ENCODE assay signal across 13 mouse cellular contexts in the genomic region with DNA sequence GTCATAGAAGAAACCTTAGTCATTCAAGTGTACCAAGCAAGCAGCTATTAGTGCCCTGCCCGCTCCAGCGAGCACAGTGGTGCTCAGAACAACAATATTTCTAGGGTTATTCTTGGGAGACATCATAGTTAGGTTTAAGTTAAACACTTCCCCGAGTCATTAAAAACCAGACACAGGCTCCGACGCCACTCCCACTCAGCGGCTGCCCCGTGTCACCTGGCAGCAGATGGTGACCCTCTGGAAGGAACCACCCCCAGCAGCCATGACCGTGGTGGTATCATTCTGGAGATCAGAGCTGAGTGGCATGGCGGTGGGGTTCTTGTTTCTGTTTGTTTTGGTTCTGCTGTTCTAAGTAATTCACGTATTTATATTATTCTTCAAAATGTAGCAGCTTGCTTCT. TPM values are rescaled to one million over a fixed set of nuclear protein-coding genes. Genes with fewer than 3 reads are reported as not detected.
DNase-seq lines count a peak whose midpoint lies in the region; ATAC-seq lines count a peak whose summit lies in the region.
"Had no signal": no experiment of that assay in that cellular context is flagged by ENCODE, and none has a peak within 500 bp of the region (broad histone marks: within the 10 kb centered on the region; RNA-seq: fewer than 3 reads in every experiment).

No protein-coding gene starts in this region.

- H3K36me3 ChIP-seq in hindbrain, embryonic 10.5 days, result no peaks in the 10 kb centered on the region
- no peaks in the 10 kb centered on the region for H3K36me3 ChIP-seq in hindbrain, embryonic 14.5 days (replicated peaks; ENCODE audit: control insufficient read depth, insufficient read depth)
- H3K36me3 ChIP-seq in midbrain, embryonic 13.5 days, result no peaks in the 10 kb centered on the region
- H3K36me3 ChIP-seq in midbrain, embryonic 15.5 days (replicated peaks), result no peaks in the 10 kb centered on the region
- no peaks in the 10 kb centered on the region for H3K36me3 ChIP-seq in hindbrain, embryonic 12.5 days
- H3K36me3 ChIP-seq in limb, embryonic 15.5 days, result no peaks in the 10 kb centered on the region

- no peak overlapping the region for H3K9ac ChIP-seq in hindbrain, embryonic 14.5 days
- no peak overlapping the region for H3K9ac ChIP-seq in midbrain, embryonic 13.5 days (replicated peaks)
- H3K9ac ChIP-seq in midbrain, embryonic 15.5 days, result no peak overlapping the region
- H3K9ac ChIP-seq in hindbrain, embryonic 12.5 days, result no peak overlapping the region
- H3K9ac ChIP-seq in limb, embryonic 15.5 days, result no peak overlapping the region

- H3K4me2 ChIP-seq in hindbrain, embryonic 14.5 days (replicated peaks), result no peak overlapping the region
- no peak overlapping the region for H3K4me2 ChIP-seq in midbrain, embryonic 13.5 days (replicated peaks)
- no peak overlapping the region for H3K4me2 ChIP-seq in midbrain, embryonic 15.5 days
- H3K4me2 ChIP-seq in hindbrain, embryonic 12.5 days (replicated peaks), result peak overlapping the region; percentile 15; the same call in 1 of the 2 replicates
- no peak overlapping the region for H3K4me2 ChIP-seq in limb, embryonic 15.5 days

- H3K9me3 ChIP-seq in hindbrain, embryonic 10.5 days, result no peaks in the 10 kb centered on the region
- no peaks in the 10 kb centered on the region for H3K9me3 ChIP-seq in hindbrain, embryonic 14.5 days (ENCODE audit: control insufficient read depth, low read length)
- H3K9me3 ChIP-seq in midbrain, embryonic 13.5 days, result no peaks in the 10 kb centered on the region
- no peaks in the 10 kb centered on the region for H3K9me3 ChIP-seq in midbrain, embryonic 15.5 days
- H3K9me3 ChIP-seq in hindbrain, embryonic 12.5 days (replicated peaks), result no peaks in the 10 kb centered on the region
- no peaks in the 10 kb centered on the region for H3K9me3 ChIP-seq in limb, embryonic 15.5 days
- H3K9me3 ChIP-seq: G1E had no signal

- no peaks in the 10 kb centered on the region for H3K27me3 ChIP-seq in hindbrain, embryonic 10.5 days (ENCODE audit: insufficient read depth, poor library complexity, severe bottlenecking)
- H3K27me3 ChIP-seq in hindbrain, embryonic 14.5 days (ENCODE audit: control insufficient read depth, insufficient read depth, low read length), result no peaks in the 10 kb centered on the region
- H3K27me3 ChIP-seq in midbrain, embryonic 13.5 days, result no peaks in the 10 kb centered on the region
- H3K27me3 ChIP-seq in midbrain, embryonic 15.5 days (replicated peaks), result no peaks in the 10 kb centered on the region
- H3K27me3 ChIP-seq in hindbrain, embryonic 12.5 days, result no peaks in the 10 kb centered on the region
- H3K27me3 ChIP-seq in limb, embryonic 15.5 days, result no peaks in the 10 kb centered on the region

- peak overlapping the region; percentile 45; the same call in 1 of the 2 replicates for H3K27ac ChIP-seq in hindbrain, embryonic 10.5 days
- no peak overlapping the region for H3K27ac ChIP-seq in hindbrain, embryonic 14.5 days
- peak overlapping the region; percentile 26; the same call in 1 of the 2 replicates for H3K27ac ChIP-seq in midbrain, embryonic 13.5 days
- H3K27ac ChIP-seq in midbrain, embryonic 15.5 days, result no peak overlapping the region
- peak overlapping the region; percentile 70; the same call in 1 of the 2 replicates for H3K27ac ChIP-seq in hindbrain, embryonic 12.5 days
- H3K27ac ChIP-seq in limb, embryonic 15.5 days, result 0 out of 2 replicates have a peak overlapping the region, but pooled peaks have one; percentile 47

- no peak for ATAC-seq in hindbrain, embryonic 14.5 days (ENCODE audit: low FRiP score)
- no peak for ATAC-seq in midbrain, embryonic 13.5 days
- no peak for ATAC-seq in midbrain, embryonic 15.5 days (replicated peaks)
- no peak; the same call in 1 of the 2 replicates for ATAC-seq in hindbrain, embryonic 12.5 days (ENCODE audit: low FRiP score)
- no peak for ATAC-seq in limb, embryonic 15.5 days (ENCODE audit: insufficient number of reproducible peaks, low FRiP score, low TSS enrichment, low read depth)
- ATAC-seq: inflammation-experienced regulatory T-cells, adult 6 months had no signal

- H3K4me1 ChIP-seq in hindbrain, embryonic 10.5 days (replicated peaks), result peaks cover 59% of the 10 kb centered on the region
- peaks cover 18% of the 10 kb centered on the region for H3K4me1 ChIP-seq in hindbrain, embryonic 14.5 days (replicated peaks; ENCODE audit: control insufficient read depth, insufficient read depth, low read length)
- H3K4me1 ChIP-seq in midbrain, embryonic 13.5 days (replicated peaks), result peaks cover 31% of the 10 kb centered on the region
- H3K4me1 ChIP-seq in midbrain, embryonic 15.5 days, result peaks cover 27% of the 10 kb centered on the region
- H3K4me1 ChIP-seq in hindbrain, embryonic 12.5 days, result peaks cover 32% of the 10 kb centered on the region
- H3K4me1 ChIP-seq in limb, embryonic 15.5 days, result peaks cover 41% of the 10 kb centered on the region

- 58% methylated on average over 10 of the region's 10 CpGs for WGBS in hindbrain, embryonic 10.5 days
- WGBS in hindbrain, embryonic 14.5 days, result 35% methylated on average over 10 of the region's 10 CpGs
- 61% methylated on average over 10 of the region's 10 CpGs for WGBS in midbrain, embryonic 13.5 days
- WGBS in midbrain, embryonic 15.5 days, result 49% methylated on average over 10 of the region's 10 CpGs
- 40% methylated on average over 10 of the region's 10 CpGs for WGBS in hindbrain, embryonic 12.5 days
- 33% methylated on average over 10 of the region's 10 CpGs for WGBS in limb, embryonic 15.5 days

- H3K4me3 ChIP-seq in hindbrain, embryonic 10.5 days, result no peak overlapping the region
- no peak overlapping the region for H3K4me3 ChIP-seq in hindbrain, embryonic 14.5 days (replicated peaks; ENCODE audit: low read length)
- H3K4me3 ChIP-seq in midbrain, embryonic 13.5 days (replicated peaks), result no peak overlapping the region
- no peak overlapping the region for H3K4me3 ChIP-seq in midbrain, embryonic 15.5 days
- H3K4me3 ChIP-seq in hindbrain, embryonic 12.5 days, result no peak overlapping the region
- H3K4me3 ChIP-seq in limb, embryonic 15.5 days, result no peak overlapping the region

- no peak for DNase-seq in hindbrain, embryonic 10.5 days (ENCODE audit: low spot score)
- DNase-seq in hindbrain, embryonic 14.5 days (ENCODE audit: low spot score), result no peak
- no peak for DNase-seq in Muller cell, postnatal 12 days (ENCODE audit: inconsistent ontology term)
- no peak for DNase-seq in layer of hippocampus, postnatal 36 days
- DNase-seq: adrenal gland, postnatal 14 days; cerebellum, postnatal 10 days; lung, postnatal 36 days had no signal

RNA-seq across cellular contexts. Expression of gene Wwc2, which starts 5.1 kb away (rescaled TPM):
- polyA plus RNA-seq in hindbrain, embryonic 10.5 days (2016; fragmentation: Nextera tagmentation; extraction: Ambion mirVana), result 10.0 and 10.1 TPM in 2 replicates
- 7.3 and 7.7 TPM in 2 replicates for polyA plus RNA-seq in hindbrain, embryonic 14.5 days (2014; fragmentation: Nextera tagmentation; extraction: Ambion mirVana)
- polyA plus RNA-seq in midbrain, embryonic 13.5 days (2015; fragmentation: Nextera tagmentation; extraction: Ambion mirVana), result 4.8 and 5.1 TPM in 2 replicates
- 5.6 and 5.9 TPM in 2 replicates for polyA plus RNA-seq in midbrain, embryonic 15.5 days (2015; fragmentation: Nextera tagmentation; extraction: Ambion mirVana)
- polyA plus RNA-seq in hindbrain, embryonic 12.5 days (2016; fragmentation: Nextera tagmentation; extraction: Ambion mirVana), result 15.3 and 15.7 TPM in 2 replicates
- polyA plus RNA-seq in limb, embryonic 15.5 days (2015; fragmentation: Nextera tagmentation; extraction: Ambion mirVana), result 9.4 and 11.9 TPM in 2 replicates
- 10 to 100 TPM; 27.1 to 27.3 TPM for total RNA-seq in layer of hippocampus, postnatal 36 days (2021)

Comparison
In these comparisons a context has a peak if more than half of its experiments do, and no peak if none do; other contexts are left out.
1. H3K27ac ChIP-seq: peak in hindbrain, embryonic 10.5 days (single experiment), midbrain, embryonic 13.5 days (single experiment), hindbrain, embryonic 12.5 days (single experiment) and limb, embryonic 15.5 days (single experiment); none in hindbrain, embryonic 14.5 days (single experiment) and midbrain, embryonic 15.5 days (single experiment).